Mouse (Mus musculus): ENCODE results near the gene Bsn. TPM values are rescaled to one million over a fixed set of nuclear protein-coding genes. Genes with fewer than 3 reads are reported as not detected.

Gene Bsn
- polyA plus RNA-seq, 1 experiment from 2014 or later, result 2.8 TPM

DNA sequence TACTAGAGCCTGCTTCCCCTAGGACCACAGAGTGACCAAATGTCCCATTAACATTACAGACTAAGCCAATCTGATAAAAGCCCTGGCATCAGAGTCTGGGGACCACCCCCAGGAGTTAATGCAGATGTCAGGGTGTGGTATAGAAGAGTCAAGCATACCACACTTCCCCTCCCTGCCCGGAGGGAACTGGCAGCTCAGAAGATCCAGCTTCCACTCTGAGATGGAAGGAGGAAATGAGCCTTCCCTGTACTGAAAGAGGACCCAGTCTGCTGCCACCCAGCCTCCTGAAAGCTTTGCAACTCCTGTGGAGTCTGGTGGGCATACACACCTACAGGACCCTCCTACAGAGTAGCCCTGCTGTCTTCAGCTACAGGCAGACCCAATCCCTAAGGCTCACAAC is 135.1 kb downstream of the Bsn start:
- Histone ChIP-seq H3K27ac (no peak overlapping the region), H3K27me3 (replicated peaks) (no peaks in the 10 kb centered on the region), H3K4me2 (no peak overlapping the region), H3K9ac (no peak overlapping the region), H3K4me1 (peaks cover 16% of the 10 kb centered on the region), H3K4me3 (replicated peaks) (no peak overlapping the region), H3K36me3 (peaks cover 26% of the 10 kb centered on the region), H3K9me3 (no peaks in the 10 kb centered on the region)
- ATAC-seq (ENCODE audit: insufficient read depth, low FRiP score, low read depth), result no peak
- WGBS, result 52% methylated on average over 1 of the region's 1 CpGs

- 89% methylated on average over 22 of the region's 22 CpGs for WGBS
- Histone ChIP-seq H3K9me3 (no peaks in the 10 kb centered on the region), H3K4me1 (peaks cover 20% of the 10 kb centered on the region), H3K9ac (no peak overlapping the region), H3K4me3 (replicated peaks) (no peak overlapping the region), H3K4me2 (no peak overlapping the region), H3K27me3 (replicated peaks) (no peaks in the 10 kb centered on the region), H3K27ac (no peak overlapping the region), H3K36me3 (peaks cover 26% of the 10 kb centered on the region)
- ATAC-seq (ENCODE audit: insufficient read depth, low FRiP score, low read depth), result no peak
These were observed 135.7 kb downstream of the Bsn start for GRCm38 (mm10) chr9:108054331-108055040.

GRCm38 (mm10) chr9:108053665-108054225 is 136.4 kb downstream of the Bsn start:
- no peak for ATAC-seq (ENCODE audit: insufficient read depth, low FRiP score, low read depth)
- H3K36me3 ChIP-seq, result peaks cover 23% of the 10 kb centered on the region
- H3K4me2 ChIP-seq, result peak overlapping the region; percentile 50
- no peaks in the 10 kb centered on the region for H3K27me3 ChIP-seq (replicated peaks)
- peak overlapping the region; percentile 70; the same call in 1 of the 2 replicates for H3K27ac ChIP-seq
- WGBS, result 87% methylated on average over 15 of the region's 15 CpGs
- peaks cover 20% of the 10 kb centered on the region for H3K4me1 ChIP-seq
- no peaks in the 10 kb centered on the region for H3K9me3 ChIP-seq
- no peak overlapping the region for H3K9ac ChIP-seq
- H3K4me3 ChIP-seq (replicated peaks), result no peak overlapping the region

GRCm38 (mm10) chr9:108052885-108053664 is 137.1 kb downstream of the Bsn start, which contains the start of gene Amigo3:
Gene Amigo3, plus strand, starts transcription at chr9:108053159.
- peak; percentile 56 for ATAC-seq (ENCODE audit: insufficient read depth, low FRiP score, low read depth)
- H3K4me1 ChIP-seq, result peaks cover 23% of the 10 kb centered on the region
- H3K9ac ChIP-seq, result no peak within 1 kb of the TSS
- peak within 1 kb of the TSS; percentile 15; the same call in 1 of the 2 replicates for H3K4me3 ChIP-seq (replicated peaks)
- H3K36me3 ChIP-seq, result peaks cover 17% of the 10 kb centered on the region
- 52% methylated on average over 20 of the region's 20 CpGs for WGBS
- H3K27ac ChIP-seq, result peak within 1 kb of the TSS; percentile 70
- peak within 1 kb of the TSS; percentile 50 for H3K4me2 ChIP-seq
- no peaks in the 10 kb centered on the region for H3K9me3 ChIP-seq
- no peaks in the 10 kb centered on the region for H3K27me3 ChIP-seq (replicated peaks)

- 68% methylated on average over 7 of the region's 7 CpGs for WGBS
- peaks cover 30% of the 10 kb centered on the region for H3K4me1 ChIP-seq
- no peak overlapping the region for H3K9ac ChIP-seq
- H3K4me3 ChIP-seq (replicated peaks), result no peak overlapping the region
- peak overlapping the region; percentile 38; the same call in 1 of the 2 replicates for H3K27ac ChIP-seq
- H3K4me2 ChIP-seq, result no peak overlapping the region
- no peaks in the 10 kb centered on the region for H3K9me3 ChIP-seq
- no peaks in the 10 kb centered on the region for H3K27me3 ChIP-seq (replicated peaks)
- H3K36me3 ChIP-seq, result peaks cover 17% of the 10 kb centered on the region; the same call in 1 of the 2 replicates
- no peak for ATAC-seq (ENCODE audit: insufficient read depth, low FRiP score, low read depth)
These were observed 137.8 kb downstream of the Bsn start for GRCm38 (mm10) chr9:108052411-108052810.

DNA sequence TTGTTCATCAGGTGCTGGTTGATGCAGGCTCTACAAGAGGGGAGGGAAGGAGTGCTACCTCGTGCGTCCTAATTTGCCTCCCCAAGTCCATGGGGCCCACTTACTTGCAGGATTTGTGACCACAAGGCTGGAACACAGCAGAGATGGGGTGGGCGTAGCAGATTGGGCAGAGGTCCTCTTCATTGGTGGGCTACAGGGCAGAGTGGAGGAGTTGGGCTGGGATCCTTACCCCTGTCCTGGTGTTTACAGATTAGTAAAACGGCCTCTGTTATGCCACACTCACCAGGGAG is 138.3 kb downstream of the Bsn start:
- no peak overlapping the region; the same call in 1 of the 2 replicates for H3K27ac ChIP-seq

DNA sequence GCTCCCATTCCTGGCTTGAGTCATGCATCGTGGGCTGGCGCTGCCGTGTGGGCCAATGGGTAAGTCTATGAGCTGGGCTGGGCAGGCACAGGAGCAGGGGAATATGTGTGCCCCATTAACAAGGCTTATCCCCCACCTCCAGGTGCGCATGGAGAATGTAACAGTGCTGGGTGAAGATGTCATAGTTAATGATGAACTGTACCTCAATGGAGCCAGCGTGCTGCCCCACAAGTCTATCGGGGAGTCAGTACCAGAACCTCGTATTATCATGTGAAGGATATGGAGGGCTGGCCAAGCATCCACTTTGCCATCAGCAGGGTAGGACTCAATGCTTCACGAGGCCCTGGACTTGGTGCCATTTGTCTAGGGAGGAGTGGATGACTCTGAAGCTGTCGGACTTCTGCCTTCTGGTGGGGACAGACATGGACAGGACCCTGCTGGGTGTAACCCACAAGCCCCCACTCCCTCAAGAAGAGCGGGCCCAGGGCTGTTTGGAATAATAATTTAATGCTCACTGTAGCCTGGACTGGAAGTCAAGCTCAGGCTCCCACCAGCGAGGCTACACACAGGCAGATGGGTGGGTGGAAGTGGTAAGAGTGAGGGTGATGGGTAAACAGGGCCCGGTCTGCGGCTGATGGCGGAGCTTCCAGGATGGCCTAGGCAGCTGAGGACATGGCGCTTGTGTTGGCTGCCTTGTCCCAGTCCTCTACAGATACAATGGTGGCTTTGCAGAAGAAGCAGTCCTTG is 138.8 kb downstream of the Bsn start:
- Histone ChIP-seq H3K4me3 (replicated peaks) (no peak overlapping the region), H3K9me3 (no peaks in the 10 kb centered on the region), H3K4me1 (peaks cover 33% of the 10 kb centered on the region), H3K36me3 (peaks cover 21% of the 10 kb centered on the region), H3K9ac (no peak overlapping the region), H3K27me3 (replicated peaks) (no peaks in the 10 kb centered on the region), H3K27ac (no peak overlapping the region), H3K4me2 (no peak overlapping the region)
- ATAC-seq (ENCODE audit: insufficient read depth, low FRiP score, low read depth), result no peak
- 93% methylated on average over 15 of the region's 15 CpGs for WGBS

More for the DNA sequence above, 138.3 kb downstream of the Bsn start:
- peaks cover 30% of the 10 kb centered on the region for H3K4me1 ChIP-seq
- 86% methylated on average over 4 of the region's 4 CpGs for WGBS
- no peaks in the 10 kb centered on the region for H3K9me3 ChIP-seq
- H3K4me2 ChIP-seq, result no peak overlapping the region
- H3K4me3 ChIP-seq (replicated peaks), result no peak overlapping the region
- H3K9ac ChIP-seq, result no peak overlapping the region
- no peak for ATAC-seq (ENCODE audit: insufficient read depth, low FRiP score, low read depth)
- H3K27me3 ChIP-seq (replicated peaks), result no peaks in the 10 kb centered on the region
- H3K36me3 ChIP-seq, result peaks cover 17% of the 10 kb centered on the region; the same call in 1 of the 2 replicates

- 40% methylated on average over 15 of the region's 15 CpGs for WGBS
These were observed 140.5 kb downstream of the Bsn start for GRCm38 (mm10) chr9:108049561-108050251.

GRCm38 (mm10) chr9:108049016-108049455 is 141.1 kb downstream of the Bsn start, which contains the start of gene Gmppb:
Gene Gmppb, plus strand, starts transcription at chr9:108049242.
- H3K36me3 ChIP-seq, result peaks cover 32% of the 10 kb centered on the region
- peak within 1 kb of the TSS; percentile 81 for H3K27ac ChIP-seq
- H3K27me3 ChIP-seq (replicated peaks), result no peaks in the 10 kb centered on the region
- peaks cover 33% of the 10 kb centered on the region for H3K4me1 ChIP-seq
- peak within 1 kb of the TSS; percentile 68 for H3K9ac ChIP-seq
- peak within 1 kb of the TSS; percentile 81 for H3K4me2 ChIP-seq
- H3K4me3 ChIP-seq (replicated peaks), result peak within 1 kb of the TSS; percentile 66
- H3K9me3 ChIP-seq, result no peaks in the 10 kb centered on the region
- peak; percentile 93 for ATAC-seq (ENCODE audit: insufficient read depth, low FRiP score, low read depth)
- WGBS, result 0% methylated on average over 35 of the region's 39 CpGs

More at GRCm38 (mm10) chr9:108049561-108050251, 140.5 kb downstream of the Bsn start:
- peak overlapping the region; percentile 81 for H3K4me2 ChIP-seq
- H3K4me1 ChIP-seq, result peaks cover 33% of the 10 kb centered on the region
- no peak for ATAC-seq (ENCODE audit: insufficient read depth, low FRiP score, low read depth)
- H3K9me3 ChIP-seq, result no peaks in the 10 kb centered on the region
- H3K9ac ChIP-seq, result peak overlapping the region; percentile 68
- peak overlapping the region; percentile 66 for H3K4me3 ChIP-seq (replicated peaks)
- H3K36me3 ChIP-seq, result peaks cover 29% of the 10 kb centered on the region
- H3K27me3 ChIP-seq (replicated peaks), result no peaks in the 10 kb centered on the region
- H3K27ac ChIP-seq, result peak overlapping the region; percentile 81

DNA sequence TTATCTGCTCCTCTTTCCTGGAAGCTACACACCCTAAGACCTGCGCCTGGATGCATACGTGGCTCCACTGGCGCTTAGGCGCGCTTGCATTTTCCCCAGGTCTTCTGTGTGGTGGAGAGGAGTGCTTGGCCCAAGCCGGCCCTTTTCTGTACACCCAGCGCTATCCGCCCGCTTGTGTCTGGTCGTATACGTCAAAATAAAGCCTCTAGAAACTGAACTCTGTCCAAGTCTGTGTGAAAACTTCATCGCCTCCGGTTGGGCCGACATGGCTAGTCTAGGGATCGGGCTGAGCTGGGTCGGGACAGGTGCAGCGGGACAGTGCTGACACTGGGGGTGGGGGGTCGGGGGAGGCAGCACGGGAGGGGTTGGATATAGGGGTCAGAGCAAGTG is 141.6 kb downstream of the Bsn start:
- no peaks in the 10 kb centered on the region for H3K27me3 ChIP-seq (replicated peaks)
- peak overlapping the region; percentile 76 for H3K27ac ChIP-seq
- peak overlapping the region; percentile 66 for H3K4me3 ChIP-seq (replicated peaks)
- peak overlapping the region; percentile 1; the same call in 1 of the 2 replicates for H3K9ac ChIP-seq
- peak overlapping the region; percentile 70 for H3K4me2 ChIP-seq
- 0 out of 2 replicates have a peak, but pooled peaks have one; percentile 1 for ATAC-seq (ENCODE audit: insufficient read depth, low FRiP score, low read depth)
- no peaks in the 10 kb centered on the region for H3K9me3 ChIP-seq
- peaks cover 32% of the 10 kb centered on the region for H3K36me3 ChIP-seq
- under 1% methylated on average over 19 of the region's 19 CpGs for WGBS
- H3K4me1 ChIP-seq, result peaks cover 31% of the 10 kb centered on the region
